Mouse (Mus musculus) neural tube, embryonic 11.5 days (tissue): ENCODE results near the gene Frmd4b. TPM values are rescaled to one million over a fixed set of nuclear protein-coding genes. Genes with fewer than 3 reads are reported as not detected.

Source experiments
- ATAC-seq: fragments of 200-750 bp; cut with Nextera tagmentation; 2 replicates; pipeline ENCODE4 v1.8.0; 2017; ENCODE audit warnings: moderate number of reproducible peaks, mild to moderate bottlenecking, moderate TSS enrichment, moderate library complexity; ENCODE audit not compliant: insufficient read depth, low FRiP score, low TSS enrichment
- DNase-seq: peaks from one replicate; pipeline ENCODE4 v3.0.0-alpha.2; 2015; ENCODE audit warnings: low spot score
- H3K27ac ChIP-seq: fragments of 300-500 bp; sonication (generic); 2 replicates; pipeline ENCODE4 v1.5.1; 2014; ENCODE audit warnings: low read depth, mild to moderate bottlenecking, low read length
- H3K27me3 ChIP-seq: fragments of 300-500 bp; sonication (generic); 2 replicates; pipeline ENCODE4 v1.6.1; 2014; ENCODE audit warnings: mild to moderate bottlenecking, low read length, mixed read lengths; ENCODE audit not compliant: control insufficient read depth, insufficient read depth
- H3K36me3 ChIP-seq: fragments of 300-500 bp; sonication (generic); 2 replicates; pipeline ENCODE4 v1.6.1; 2014; ENCODE audit warnings: mild to moderate bottlenecking, low read length, moderate library complexity, mixed read lengths; ENCODE audit not compliant: control insufficient read depth, insufficient read depth
- H3K4me1 ChIP-seq: fragments of 300-500 bp; sonication (generic); 2 replicates; pipeline ENCODE4 v1.6.1; 2014; ENCODE audit warnings: low read length, mixed read lengths; ENCODE audit not compliant: control insufficient read depth, insufficient read depth
- H3K4me2 ChIP-seq: fragments of 300-500 bp; sonication (generic); 2 replicates; pipeline ENCODE4 v1.6.1; 2014; ENCODE audit warnings: low read depth, mild to moderate bottlenecking, moderate library complexity
- H3K4me3 ChIP-seq: fragments of 300-500 bp; sonication (generic); 2 replicates; pipeline ENCODE4 v1.5.1; 2014; ENCODE audit warnings: low read depth, low read length
- H3K9ac ChIP-seq: fragments of 300-500 bp; sonication (generic); 2 replicates; pipeline ENCODE4 v1.6.1; 2014; ENCODE audit warnings: mild to moderate bottlenecking, low read length
- H3K9me3 ChIP-seq: fragments of 300-500 bp; sonication (generic); 2 replicates; pipeline ENCODE4 v1.6.1; 2016; ENCODE audit warnings: low read length; ENCODE audit not compliant: control insufficient read depth
- WGBS: fragments of 180-500 bp; shearing (Covaris S2); extraction: QIAGEN DNeasy Blood & Tissue Kit; methylation state at CpG from one replicate; pipeline ENCODE4 v1.1.7; 2014; 5-methylcytosine and 5-hydroxymethylcytosine counted together
- polyA plus RNA-seq: library from polyadenylated mRNA; unstranded; fragments of >200 nt; fragmentation: Nextera tagmentation; extraction: Ambion mirVana; gene quantifications from 2 replicates; pipeline ENCODE4 v1.2.1, GENCODE M21; 2014

Gene Frmd4b
- polyA plus RNA-seq, 1 experiment from 2014 or later, result 50.5 TPM

DNA sequence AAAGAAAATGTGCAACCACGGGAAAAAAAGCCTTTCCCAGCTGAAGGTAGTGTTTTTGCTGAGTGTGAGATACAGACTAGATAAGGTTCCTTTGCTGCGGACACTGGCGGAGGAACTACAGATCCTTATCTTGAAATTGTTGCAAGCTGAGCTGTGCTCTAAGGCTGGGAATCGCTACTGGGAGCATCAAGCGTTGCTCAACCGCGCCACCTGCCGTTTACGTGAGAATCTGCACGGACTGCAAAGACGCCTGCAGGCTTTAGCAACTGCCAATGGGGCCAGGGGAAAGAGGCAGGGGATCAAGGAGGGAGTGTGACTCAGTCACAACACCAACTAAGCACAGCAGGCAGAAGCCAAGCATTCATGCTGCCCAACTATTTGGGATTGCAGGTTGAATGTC, 94.2 kb downstream of the Frmd4b start:
- no peaks in the 10 kb centered on the region for H3K36me3 ChIP-seq
- no peaks in the 10 kb centered on the region for H3K9me3 ChIP-seq
- no peak overlapping the region for H3K27ac ChIP-seq
- no peak overlapping the region for H3K4me3 ChIP-seq
- peak; percentile 87 for DNase-seq
- peaks cover 5% of the 10 kb centered on the region for H3K4me1 ChIP-seq
- 2% methylated on average over 11 of the region's 11 CpGs for WGBS
- no peaks in the 10 kb centered on the region for H3K27me3 ChIP-seq
- no peak overlapping the region for H3K9ac ChIP-seq
- no peak; the same call in 1 of the 2 replicates for ATAC-seq
- no peak overlapping the region for H3K4me2 ChIP-seq

DNA sequence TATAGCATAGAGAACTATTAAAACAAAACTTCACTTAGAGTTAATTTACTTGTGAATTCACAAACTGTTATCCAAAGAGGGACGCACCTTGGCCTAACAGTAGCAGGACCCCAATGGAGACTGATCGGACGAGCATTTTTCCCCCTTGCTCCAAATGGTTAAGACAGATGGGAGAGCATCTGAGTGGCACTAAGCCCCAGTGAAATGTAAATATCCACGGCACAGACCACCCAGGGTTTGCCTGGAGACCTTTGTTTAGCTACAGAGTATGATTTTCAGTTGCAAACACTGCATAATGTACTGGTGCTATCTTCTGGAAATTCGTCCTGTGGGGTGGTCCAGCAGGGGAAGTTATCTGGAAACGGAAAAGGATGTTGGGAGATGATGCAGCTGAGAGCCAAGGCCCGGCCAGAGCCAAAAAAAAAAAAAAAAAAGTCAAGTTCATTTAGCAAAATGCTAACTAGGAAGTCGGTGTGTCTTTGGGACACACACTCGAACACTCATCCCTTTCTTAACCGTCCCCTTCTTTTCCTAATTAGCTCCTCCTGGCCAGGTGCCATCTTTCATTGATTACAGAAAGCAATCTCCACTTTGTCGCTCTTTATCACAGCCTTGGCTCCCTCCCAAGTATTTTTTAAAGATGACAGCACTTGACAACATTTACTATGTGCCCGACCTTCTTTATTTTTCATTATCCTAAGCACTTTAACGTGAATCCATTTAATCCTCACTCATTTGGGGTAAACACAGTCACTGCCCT, 95.9 kb downstream of the Frmd4b start:
- WGBS, result 63% methylated on average over 13 of the region's 13 CpGs
- ATAC-seq (no peak), DNase-seq (no peak)
- H3K4me3 ChIP-seq, result no peak overlapping the region
- H3K4me2 ChIP-seq, result no peak overlapping the region
- H3K9ac ChIP-seq, result no peak overlapping the region
- H3K27me3 ChIP-seq, result no peaks in the 10 kb centered on the region
- no peaks in the 10 kb centered on the region for H3K9me3 ChIP-seq
- H3K27ac ChIP-seq, result no peak overlapping the region
- peaks cover 12% of the 10 kb centered on the region for H3K4me1 ChIP-seq
- H3K36me3 ChIP-seq, result no peaks in the 10 kb centered on the region

DNA sequence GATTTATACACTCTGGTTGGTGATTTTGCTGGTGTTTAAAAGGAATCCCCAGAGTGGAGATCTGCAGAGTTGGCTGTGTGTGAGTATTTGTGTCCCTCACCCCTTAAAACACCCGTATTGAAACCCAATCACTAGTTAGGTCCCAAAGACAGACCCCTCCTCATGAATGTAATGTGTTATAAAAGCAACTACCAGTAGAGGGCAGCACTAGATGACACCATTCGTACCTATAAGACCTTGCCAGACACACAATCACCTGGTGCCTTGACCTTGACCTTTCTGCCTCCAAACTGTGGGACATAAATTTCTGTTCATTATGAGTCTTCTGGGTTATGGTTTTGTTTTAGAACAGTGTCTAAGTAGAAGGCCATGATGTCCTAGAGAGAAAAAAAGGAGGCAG, 96.8 kb downstream of the Frmd4b start:
- Histone ChIP-seq H3K9ac (no peak overlapping the region), H3K27ac (no peak overlapping the region), H3K27me3 (no peaks in the 10 kb centered on the region), H3K4me2 (no peak overlapping the region), H3K9me3 (no peaks in the 10 kb centered on the region), H3K36me3 (no peaks in the 10 kb centered on the region), H3K4me1 (peaks cover 12% of the 10 kb centered on the region), H3K4me3 (no peak overlapping the region)
- DNase-seq (no peak), ATAC-seq (no peak)
- 35% methylated on average over 2 of the region's 2 CpGs for WGBS

DNA sequence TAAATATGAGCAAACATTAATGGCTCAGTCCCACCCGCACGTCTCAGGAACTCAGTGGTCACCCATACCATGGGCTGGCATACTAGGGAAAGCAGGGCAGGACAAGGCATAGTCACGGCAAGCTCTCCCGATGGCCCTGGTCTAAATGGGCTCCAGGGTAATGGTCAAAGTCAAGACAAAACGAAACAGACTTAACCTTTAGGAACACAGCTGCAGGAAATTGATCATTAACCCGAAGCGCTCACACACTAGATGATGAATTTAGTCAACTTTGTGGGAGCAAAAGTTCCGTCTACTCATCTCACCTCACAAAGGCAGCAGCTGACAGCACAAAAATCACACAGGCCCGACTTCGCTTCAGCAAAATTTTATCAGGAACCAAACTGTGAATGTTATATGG, 97.8 kb downstream of the Frmd4b start:
- Histone ChIP-seq H3K4me1 (peaks cover 12% of the 10 kb centered on the region), H3K4me2 (no peak overlapping the region), H3K9me3 (no peaks in the 10 kb centered on the region), H3K4me3 (no peak overlapping the region), H3K27me3 (no peaks in the 10 kb centered on the region), H3K36me3 (no peaks in the 10 kb centered on the region), H3K9ac (no peak overlapping the region), H3K27ac (no peak overlapping the region)
- ATAC-seq (no peak), DNase-seq (no peak)
- 89% methylated on average over 10 of the region's 10 CpGs for WGBS

DNA sequence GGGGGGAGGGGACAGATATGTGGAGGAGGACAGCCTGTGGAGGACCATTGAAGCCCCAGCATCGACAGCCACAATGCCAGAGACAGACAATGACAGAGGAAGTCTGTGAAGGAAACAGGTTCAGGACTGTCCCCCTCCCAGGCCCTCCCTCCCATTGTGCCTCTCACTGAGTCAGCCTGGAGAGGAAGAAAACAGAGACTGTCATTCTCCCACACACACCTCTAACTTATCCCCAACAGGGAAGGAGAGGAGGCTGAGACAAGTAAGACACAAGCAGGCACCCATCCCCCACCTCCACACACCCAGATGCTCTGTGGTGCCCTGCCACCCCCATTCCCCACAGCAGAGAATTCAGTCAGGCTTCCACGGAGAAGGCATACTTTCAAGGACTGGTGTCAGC, 98.9 kb downstream of the Frmd4b start:
- H3K27ac ChIP-seq, result no peak overlapping the region
- WGBS, result 33% methylated on average over 2 of the region's 2 CpGs
- 0 out of 2 replicates have a peak, but pooled peaks have one; percentile 35 for ATAC-seq

DNA sequence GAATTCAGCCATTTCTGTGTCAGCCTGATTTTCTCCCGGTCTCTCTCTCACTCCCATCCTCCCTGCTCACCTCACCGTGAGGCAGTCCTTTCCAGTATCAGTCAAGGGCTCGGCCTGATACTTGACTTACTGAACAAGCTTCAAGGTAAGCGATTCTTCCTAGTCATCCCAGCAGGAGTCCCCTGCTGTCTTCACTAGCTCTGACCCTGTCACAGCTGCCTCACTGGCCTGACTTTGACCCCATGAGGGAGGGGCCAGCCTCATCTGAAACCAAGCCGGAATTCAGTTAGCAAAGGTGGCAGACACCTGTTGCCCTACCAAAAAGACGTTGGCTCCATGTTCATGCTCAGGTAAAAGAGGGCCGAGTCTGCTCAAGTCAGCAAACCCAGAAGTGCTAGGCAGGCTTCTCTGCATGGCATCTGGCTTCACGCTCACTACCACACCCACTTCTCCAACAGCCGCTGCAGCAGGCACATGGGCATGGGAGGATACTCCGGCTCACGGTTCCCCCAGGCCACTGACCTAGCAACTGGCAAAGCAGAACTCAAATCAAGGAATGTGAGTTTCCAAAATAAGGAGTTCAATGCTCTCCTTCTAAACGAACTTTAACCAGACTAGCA, 99.6 kb downstream of the Frmd4b start:
- Histone ChIP-seq H3K9ac (no peak overlapping the region), H3K4me3 (no peak overlapping the region), H3K27me3 (no peaks in the 10 kb centered on the region), H3K4me2 (no peak overlapping the region), H3K27ac (no peak overlapping the region), H3K36me3 (no peaks in the 10 kb centered on the region), H3K4me1 (peaks cover 12% of the 10 kb centered on the region), H3K9me3 (no peaks in the 10 kb centered on the region)
- WGBS, result 31% methylated on average over 12 of the region's 12 CpGs
- DNase-seq (no peak), ATAC-seq (no peak)

More for the DNA sequence above, 98.9 kb downstream of the Frmd4b start:
- Histone ChIP-seq H3K4me1 (peaks cover 12% of the 10 kb centered on the region), H3K9me3 (no peaks in the 10 kb centered on the region), H3K4me3 (no peak overlapping the region), H3K27me3 (no peaks in the 10 kb centered on the region), H3K36me3 (no peaks in the 10 kb centered on the region), H3K9ac (no peak overlapping the region), H3K4me2 (no peak overlapping the region)
- DNase-seq, result peak; percentile 14

DNA sequence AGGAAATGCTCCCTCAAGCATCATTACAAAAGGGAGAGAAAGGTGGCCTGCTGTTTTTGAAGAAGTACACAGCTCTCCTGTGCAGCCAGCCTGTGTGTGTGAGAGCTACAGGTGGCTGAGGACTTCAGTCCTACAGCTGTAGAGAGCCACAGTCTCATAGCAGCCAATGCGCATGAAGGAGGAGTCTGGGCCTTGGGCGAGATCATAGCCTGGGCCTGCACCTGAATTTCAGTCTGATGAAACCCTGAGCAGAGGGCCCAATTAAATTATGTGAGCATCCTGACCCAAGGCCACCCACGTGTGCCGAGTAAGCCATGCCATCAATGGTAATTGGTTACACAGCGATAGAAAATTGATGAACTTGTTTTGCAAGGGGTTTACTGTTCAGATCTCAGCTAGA, 100.4 kb downstream of the Frmd4b start:
- Histone ChIP-seq H3K36me3 (no peaks in the 10 kb centered on the region), H3K4me2 (no peak overlapping the region), H3K4me1 (peaks cover 12% of the 10 kb centered on the region), H3K9ac (no peak overlapping the region), H3K27me3 (no peaks in the 10 kb centered on the region), H3K4me3 (no peak overlapping the region), H3K9me3 (no peaks in the 10 kb centered on the region), H3K27ac (no peak overlapping the region)
- WGBS, result 91% methylated on average over 5 of the region's 5 CpGs
- no peak for ATAC-seq
- DNase-seq, result no peak

DNA sequence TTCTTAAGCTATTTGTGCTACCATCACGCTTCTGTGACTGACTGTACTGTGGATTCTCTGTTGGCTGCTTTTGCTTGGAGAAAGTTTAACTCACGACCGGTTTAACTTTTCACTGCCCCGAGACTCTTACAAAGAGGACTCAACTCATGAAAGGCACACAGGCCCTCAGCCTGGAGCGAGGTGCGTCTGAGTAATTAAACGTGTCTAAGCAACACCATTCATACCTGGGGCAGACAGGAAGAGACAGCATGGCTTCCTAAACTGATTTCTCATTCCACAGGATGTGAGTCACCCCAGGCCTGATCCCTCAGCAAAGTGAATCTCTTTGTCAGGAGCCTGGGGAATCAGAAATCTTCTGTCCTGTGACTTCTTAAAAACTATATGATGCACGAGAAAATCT, 106.6 kb downstream of the Frmd4b start:
- Histone ChIP-seq H3K36me3 (no peaks in the 10 kb centered on the region), H3K27me3 (no peaks in the 10 kb centered on the region), H3K4me3 (no peak overlapping the region), H3K4me2 (no peak overlapping the region), H3K9ac (no peak overlapping the region), H3K27ac (no peak overlapping the region), H3K4me1 (no peaks in the 10 kb centered on the region), H3K9me3 (no peaks in the 10 kb centered on the region)
- WGBS, result 50% methylated on average over 8 of the region's 8 CpGs
- ATAC-seq (no peak), DNase-seq (no peak)

DNA sequence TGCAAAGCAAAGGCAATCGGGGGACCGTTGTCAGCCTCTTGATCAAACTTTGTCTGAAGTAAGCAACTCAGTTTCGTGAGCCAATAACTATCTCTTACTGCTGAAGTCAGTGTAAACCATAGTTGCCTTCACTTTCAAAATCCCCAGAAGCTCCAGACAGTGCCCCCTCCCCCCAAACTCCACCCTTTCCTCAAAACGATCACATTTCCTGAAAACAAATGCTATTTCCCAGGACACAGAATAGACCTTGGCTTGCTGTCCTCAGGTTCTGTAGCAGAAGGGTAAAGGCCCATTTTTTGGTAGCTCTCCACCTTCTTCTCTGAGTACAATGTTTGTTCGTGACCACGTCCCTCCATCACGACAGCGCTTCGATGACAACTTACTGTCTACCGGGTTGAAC, 107.9 kb downstream of the Frmd4b start:
- 90% methylated on average over 10 of the region's 10 CpGs for WGBS
- H3K36me3 ChIP-seq, result no peaks in the 10 kb centered on the region
- H3K4me3 ChIP-seq, result no peak overlapping the region
- no peaks in the 10 kb centered on the region for H3K27me3 ChIP-seq
- H3K9me3 ChIP-seq, result no peaks in the 10 kb centered on the region
- H3K9ac ChIP-seq, result no peak overlapping the region
- ATAC-seq, result no peak
- H3K27ac ChIP-seq, result no peak overlapping the region
- no peak overlapping the region for H3K4me2 ChIP-seq
- no peak for DNase-seq
- no peaks in the 10 kb centered on the region for H3K4me1 ChIP-seq
